Mouse (Mus musculus) brain, adult 10 weeks (tissue): ENCODE data around the gene Pdzd4. TPM values are rescaled to one million over a fixed set of nuclear protein-coding genes. Genes with fewer than 3 reads are reported as not detected.

ENCODE experiments used
- polyA plus RNA-seq: library from polyadenylated mRNA; stranded (reverse); fragments of 350-450 nt; fragmentation: Illumina TruSeq; extraction: RNeasy Lipid Tissue Mini Kit (QIAGEN cat#74804); gene quantifications from one replicate; pipeline ENCODE4 v1.2.3, GENCODE M21; 2015; ENCODE audit warnings: low read depth, low replicate concordance

The Pdzd4 gene
- 82.2 TPM for polyA plus RNA-seq

DNA sequence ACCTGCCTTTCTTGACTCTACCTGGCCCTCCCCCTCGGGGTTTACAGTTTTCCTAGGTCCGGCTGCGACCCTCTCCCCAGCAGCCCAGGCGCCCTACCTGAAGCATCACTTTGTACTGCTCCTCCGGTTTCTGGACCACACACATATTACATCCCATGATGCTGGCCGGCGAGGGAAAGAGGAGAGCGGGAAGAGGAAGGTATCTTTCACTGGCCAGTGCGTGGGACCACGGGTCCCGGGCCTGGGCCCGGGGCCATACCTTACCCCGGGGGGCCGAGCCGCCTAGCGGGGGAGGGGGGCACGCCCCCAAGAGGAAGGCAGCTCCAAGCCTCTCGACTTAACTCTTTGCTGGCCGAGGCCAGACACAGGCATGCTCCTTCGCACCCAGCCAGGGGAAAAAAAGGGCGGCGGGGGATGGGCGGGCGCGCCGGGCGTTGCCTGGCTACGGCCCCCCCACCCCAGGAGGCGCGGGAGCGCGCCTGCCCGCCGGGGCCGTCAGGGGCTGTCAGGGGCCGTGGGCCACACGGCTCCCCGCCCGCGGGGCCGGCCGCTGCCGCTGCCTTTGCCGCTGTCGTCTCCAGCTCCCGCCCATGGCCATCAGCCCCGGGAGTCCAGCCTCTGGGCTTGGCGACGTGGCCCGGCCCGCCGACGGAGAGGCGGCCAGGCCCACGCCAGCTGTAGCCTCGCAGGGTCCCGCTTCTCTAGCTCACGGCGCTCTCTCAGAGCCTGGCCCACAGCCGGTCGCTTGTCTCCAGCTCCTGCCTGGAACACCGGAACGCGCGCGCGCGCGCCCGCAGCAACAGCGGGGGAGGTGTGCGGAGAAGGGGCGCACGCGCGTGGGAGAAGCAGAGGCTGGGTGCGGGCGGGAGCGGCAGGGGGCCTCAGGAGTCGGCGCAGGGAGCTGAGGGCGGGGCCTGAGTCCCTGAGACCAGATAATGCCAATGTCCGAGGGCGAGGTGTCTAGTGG is at the start of gene Pdzd4:
Pdzd4 (minus strand) TSS at position 785 of the 967 bp plus-strand sequence.

DNA sequence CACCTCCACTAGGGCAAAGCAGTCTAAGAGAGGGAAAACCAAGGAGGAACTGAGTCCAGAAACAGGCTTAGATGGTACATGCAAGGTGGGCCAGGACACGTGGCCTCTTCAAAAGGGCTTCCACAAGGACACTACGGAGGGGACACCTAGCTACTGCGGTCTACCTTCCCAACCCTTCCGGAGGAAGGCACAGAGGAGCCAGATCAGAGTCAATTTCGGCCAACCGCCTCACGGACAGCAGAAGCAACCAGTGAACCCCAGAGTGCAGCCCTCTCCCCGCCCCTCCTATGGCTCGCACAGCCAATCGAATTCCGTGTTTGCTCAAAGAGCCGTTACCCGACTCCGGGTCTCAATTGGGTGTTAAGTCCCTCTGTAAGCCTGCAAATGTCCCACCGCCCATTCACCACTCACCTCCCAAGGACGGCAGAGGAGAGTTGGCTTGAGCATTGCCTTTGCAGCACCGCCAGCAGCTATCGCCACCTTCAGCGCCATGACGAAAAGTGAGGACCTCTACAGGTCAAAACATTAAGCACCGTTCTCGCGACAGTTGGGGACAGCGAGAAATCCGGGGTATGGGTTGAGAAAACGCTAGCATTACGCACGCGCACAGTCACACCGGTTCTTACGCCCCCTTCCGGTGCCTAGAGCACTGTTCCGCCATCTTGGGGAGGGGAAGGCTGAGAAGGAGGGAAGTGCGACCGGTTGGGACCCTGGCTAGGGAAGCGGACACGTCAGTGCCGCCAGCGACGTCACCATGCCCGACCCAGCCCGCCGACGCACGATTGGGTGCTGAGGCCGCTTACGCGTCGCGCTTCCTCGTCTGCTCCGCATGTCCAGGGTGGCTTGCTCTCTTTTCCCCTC is 38.2 kb downstream of the Pdzd4 start, which contains the start of the genes Idh3g and Ssr4:
Idh3g (minus strand) TSS at position 534 of the 861 bp plus-strand sequence.
Ssr4 (plus strand) TSS at position 665 of the 861 bp plus-strand sequence.

DNA sequence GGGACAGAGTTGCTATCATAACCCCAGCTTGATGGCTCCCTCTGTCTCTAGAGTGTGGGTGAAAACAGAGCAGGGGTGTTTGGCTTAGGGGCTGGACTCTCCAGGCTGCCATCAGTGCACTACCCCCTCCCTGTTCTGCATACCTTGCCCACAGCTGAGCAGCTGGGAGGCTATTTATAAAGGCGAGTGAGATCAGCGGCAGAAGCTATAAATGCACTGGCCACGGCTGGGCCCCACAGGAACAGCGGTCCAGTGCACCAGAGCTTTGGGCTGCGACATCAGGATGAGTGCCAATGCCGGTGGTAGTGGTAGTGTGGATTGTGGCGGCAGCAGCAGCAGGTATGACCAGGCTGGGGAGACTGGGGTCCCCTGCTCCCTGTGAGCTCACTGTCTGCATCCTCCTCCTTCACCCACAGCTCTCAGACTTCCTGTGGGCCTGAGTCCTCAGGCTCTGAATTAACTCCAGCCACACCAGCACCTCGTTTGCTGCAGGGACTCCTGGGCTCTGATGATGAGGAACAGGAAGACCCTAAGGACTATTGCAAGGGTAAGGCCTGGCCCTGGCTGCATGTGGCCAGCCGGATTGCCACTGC is 50.5 kb downstream of the Pdzd4 start, which contains the start of gene Srpk3:
Srpk3 (plus strand) TSS at position 238 of the 593 bp plus-strand sequence.

DNA sequence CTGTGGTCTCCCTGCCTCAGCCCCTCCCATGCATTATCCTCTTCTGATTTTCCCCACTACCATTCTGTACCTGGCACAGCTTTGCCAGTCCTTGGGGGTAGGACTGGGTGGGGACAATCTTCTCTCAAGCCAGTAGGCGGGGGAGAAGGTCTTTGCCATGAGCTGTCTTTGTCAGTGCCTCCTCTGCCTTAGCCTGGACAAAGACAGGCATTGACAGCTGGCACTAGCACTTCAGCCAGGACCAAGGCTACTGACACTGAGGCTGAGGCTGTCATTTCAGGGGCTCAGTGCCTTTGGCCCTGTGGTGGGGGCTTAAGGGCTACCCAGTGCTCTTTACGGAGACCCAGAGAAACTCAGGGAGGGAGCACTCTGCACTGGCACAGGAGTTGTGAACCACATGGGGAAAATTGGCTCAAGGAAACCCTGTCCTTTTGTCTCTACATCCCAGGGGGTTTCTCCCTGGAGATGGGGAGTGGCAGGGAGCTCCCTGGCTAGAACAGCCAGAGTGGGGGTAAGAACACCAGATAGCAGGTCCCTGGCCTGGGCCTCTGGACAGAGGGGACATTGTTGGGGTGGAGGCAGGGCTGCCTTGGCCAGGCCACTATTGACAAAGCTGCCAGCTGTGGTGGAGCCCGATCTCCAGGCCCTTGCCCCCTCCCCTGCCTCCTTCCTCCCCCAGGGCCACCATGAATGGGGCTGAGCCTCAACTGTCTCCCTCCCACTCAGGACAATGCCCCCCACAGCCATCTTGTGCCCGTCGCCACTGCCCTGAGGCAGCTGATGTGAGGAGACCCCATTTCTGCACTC is 68.2 kb downstream of the Pdzd4 start, which contains the start of gene Plxnb3:
Plxnb3 (plus strand) TSS at position 757 of the 807 bp plus-strand sequence.

Other genes starting within 250 kb of the Pdzd4 start
- gene Dusp9, start 185.6 kb downstream of the Pdzd4 start, polyA plus RNA-seq, result 0.68 TPM
- gene Pnck, start 164.9 kb downstream of the Pdzd4 start, polyA plus RNA-seq, result 115 TPM
- gene Slc6a8, start 151.8 kb downstream of the Pdzd4 start, polyA plus RNA-seq, result 75.3 TPM
- 138 TPM for gene Bcap31, start 108.8 kb downstream of the Pdzd4 start, polyA plus RNA-seq
- 9.2 TPM for gene Abcd1, start 108.4 kb downstream of the Pdzd4 start, polyA plus RNA-seq
- gene Plxnb3, start 67.9 kb downstream of the Pdzd4 start, polyA plus RNA-seq, result 12.9 TPM
- gene Srpk3, start 50.6 kb downstream of the Pdzd4 start, polyA plus RNA-seq, result 13.8 TPM
- 264 TPM for gene Idh3g, start 38.1 kb downstream of the Pdzd4 start, polyA plus RNA-seq
- 145 TPM for gene Ssr4, start 37.9 kb downstream of the Pdzd4 start, polyA plus RNA-seq
- gene Avpr2, start 67.1 kb upstream of the Pdzd4 start, polyA plus RNA-seq, result not detected
- 98.7 TPM for gene L1cam, start 71.1 kb upstream of the Pdzd4 start, polyA plus RNA-seq
- 3.8 TPM for gene Arhgap4, start 96.9 kb upstream of the Pdzd4 start, polyA plus RNA-seq
- 66.1 TPM for gene Naa10, start 97.0 kb upstream of the Pdzd4 start, polyA plus RNA-seq
- 7.2 TPM for gene Renbp, start 105.9 kb upstream of the Pdzd4 start, polyA plus RNA-seq
- gene Hcfc1, start 141.4 kb upstream of the Pdzd4 start, polyA plus RNA-seq, result 43.1 TPM
- gene Irak1, start 198.9 kb upstream of the Pdzd4 start, polyA plus RNA-seq, result 52.5 TPM